Mouse (Mus musculus) heart, embryonic 11.5 days (tissue): ENCODE results near the gene Mef2d. TPM values are rescaled to one million over a fixed set of nuclear protein-coding genes. Genes with fewer than 3 reads are reported as not detected.

Experiments
- ATAC-seq: fragments of 200-750 bp; cut with Nextera tagmentation; replicated peaks from 2 replicates; pipeline ENCODE4 v1.8.0; 2017; ENCODE audit warnings: moderate library complexity; ENCODE audit not compliant: insufficient number of reproducible peaks, low FRiP score, low TSS enrichment
- H3K27ac ChIP-seq: fragments of 300-500 bp; sonication (generic); 2 replicates; pipeline ENCODE4 v1.5.1; 2014; ENCODE audit warnings: mild to moderate bottlenecking, low read depth, low read length
- H3K27me3 ChIP-seq: fragments of 300-500 bp; sonication (generic); 2 replicates; pipeline ENCODE4 v1.6.1; 2014; ENCODE audit warnings: mild to moderate bottlenecking, low read length, mixed read lengths; ENCODE audit not compliant: control insufficient read depth, insufficient read depth
- H3K36me3 ChIP-seq: fragments of 300-500 bp; sonication (generic); 2 replicates; pipeline ENCODE4 v1.6.1; 2014; ENCODE audit warnings: mild to moderate bottlenecking, low read length, moderate library complexity, mixed read lengths; ENCODE audit not compliant: control insufficient read depth, insufficient read depth
- H3K4me1 ChIP-seq: fragments of 300-500 bp; sonication (generic); 2 replicates; pipeline ENCODE4 v1.6.1; 2014; ENCODE audit warnings: low read length; ENCODE audit not compliant: control insufficient read depth, insufficient read depth
- H3K4me2 ChIP-seq: fragments of 300-500 bp; sonication (generic); 2 replicates; pipeline ENCODE4 v1.6.1; 2014; ENCODE audit warnings: mild to moderate bottlenecking, moderate library complexity
- H3K4me3 ChIP-seq: fragments of 300-500 bp; sonication (generic); 2 replicates; pipeline ENCODE4 v1.5.1; 2014; ENCODE audit warnings: low read depth, low read length
- H3K9ac ChIP-seq: fragments of 300-500 bp; sonication (generic); 2 replicates; pipeline ENCODE4 v1.6.1; 2014; ENCODE audit warnings: mild to moderate bottlenecking, low read depth, low read length, moderate library complexity
- H3K9me3 ChIP-seq: fragments of 300-500 bp; sonication (generic); replicated peaks from 2 replicates; pipeline ENCODE4 v1.6.1; 2016; ENCODE audit warnings: low read length; ENCODE audit not compliant: control insufficient read depth
- WGBS: fragments of 180-500 bp; shearing (Covaris S2); extraction: QIAGEN DNeasy Blood & Tissue Kit; methylation state at CpG from one replicate; pipeline ENCODE4 v1.1.7; 2014; ENCODE audit not compliant: insufficient replicate concordance; 5-methylcytosine and 5-hydroxymethylcytosine counted together
- polyA plus RNA-seq: library from polyadenylated mRNA; unstranded; fragments of >200 nt; fragmentation: Nextera tagmentation; extraction: Ambion mirVana; gene quantifications from 2 replicates; pipeline ENCODE4 v1.2.1, GENCODE M21; 2014

The Mef2d gene
- polyA plus RNA-seq, 1 experiment from 2014 or later, result 39.8 TPM

- H3K4me2 ChIP-seq, result no peak overlapping the region
- H3K27me3 ChIP-seq, result peaks cover 96% of the 10 kb centered on the region
- no peak for ATAC-seq
- no peaks in the 10 kb centered on the region for H3K9me3 ChIP-seq
- no peak overlapping the region for H3K9ac ChIP-seq
- no peaks in the 10 kb centered on the region for H3K36me3 ChIP-seq
- 1% methylated on average over 6 of the region's 6 CpGs for WGBS
- no peak overlapping the region for H3K4me3 ChIP-seq
- no peaks in the 10 kb centered on the region; the same call in 1 of the 2 replicates for H3K4me1 ChIP-seq
- H3K27ac ChIP-seq, result no peak overlapping the region
Observed at GRCm38 (mm10) chr3:88209306-88209705, 67.1 kb downstream of the Mef2d start.

GRCm38 (mm10) chr3:88210121-88210520 is 67.9 kb downstream of the Mef2d start:
- no peak for ATAC-seq
- H3K9ac ChIP-seq, result no peak overlapping the region
- WGBS, result 28% methylated on average over 2 of the region's 2 CpGs

GRCm38 (mm10) chr3:88210918-88211317 is 68.7 kb downstream of the Mef2d start:
- Histone ChIP-seq H3K27ac (no peak overlapping the region), H3K27me3 (peaks cover 97% of the 10 kb centered on the region), H3K36me3 (no peaks in the 10 kb centered on the region), H3K9ac (no peak overlapping the region), H3K4me3 (no peak overlapping the region), H3K9me3 (no peaks in the 10 kb centered on the region), H3K4me1 (peaks cover 3% of the 10 kb centered on the region; the same call in 1 of the 2 replicates), H3K4me2 (no peak overlapping the region)
- WGBS, result 14% methylated on average over 2 of the region's 2 CpGs
- ATAC-seq, result no peak

More at GRCm38 (mm10) chr3:88210121-88210520, 67.9 kb downstream of the Mef2d start:
- Histone ChIP-seq H3K27ac (no peak overlapping the region), H3K4me3 (no peak overlapping the region), H3K4me2 (no peak overlapping the region), H3K36me3 (no peaks in the 10 kb centered on the region), H3K9me3 (no peaks in the 10 kb centered on the region), H3K4me1 (peaks cover 2% of the 10 kb centered on the region; the same call in 1 of the 2 replicates), H3K27me3 (peaks cover 97% of the 10 kb centered on the region)

DNA sequence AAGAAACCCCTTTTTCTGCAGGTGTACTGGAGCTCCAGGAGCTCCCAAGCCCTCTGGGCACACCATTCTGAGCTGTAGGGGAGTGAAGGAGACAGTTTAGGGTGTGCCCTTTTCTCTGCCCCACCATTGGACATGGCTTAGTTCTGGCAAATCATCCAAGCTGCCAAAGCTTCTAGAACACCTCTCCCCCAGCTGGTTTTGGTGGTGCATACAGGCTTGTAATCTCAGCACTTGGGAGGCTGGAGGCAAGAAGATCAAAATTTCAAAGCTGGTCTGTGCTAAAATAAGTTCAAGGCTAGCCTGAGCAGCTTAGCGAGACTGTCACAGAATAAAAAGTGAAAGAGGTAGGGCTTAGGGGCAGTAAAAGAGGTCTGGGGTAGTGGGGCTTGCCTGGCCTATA is 70.2 kb downstream of the Mef2d start:
- peaks cover 3% of the 10 kb centered on the region; the same call in 1 of the 2 replicates for H3K4me1 ChIP-seq
- no peak overlapping the region for H3K27ac ChIP-seq
- H3K9ac ChIP-seq, result no peak overlapping the region
- H3K9me3 ChIP-seq, result no peaks in the 10 kb centered on the region
- H3K36me3 ChIP-seq, result no peaks in the 10 kb centered on the region
- ATAC-seq, result no peak
- WGBS, result 17% methylated on average over 1 of the region's 1 CpGs
- no peak overlapping the region for H3K4me2 ChIP-seq
- H3K4me3 ChIP-seq, result no peak overlapping the region
- peaks cover 97% of the 10 kb centered on the region for H3K27me3 ChIP-seq

GRCm38 (mm10) chr3:88213019-88213418 is 70.8 kb downstream of the Mef2d start:
- Histone ChIP-seq H3K27me3 (peaks cover 95% of the 10 kb centered on the region), H3K9ac (no peak overlapping the region), H3K4me1 (peaks cover 3% of the 10 kb centered on the region; the same call in 1 of the 2 replicates), H3K4me2 (no peak overlapping the region), H3K27ac (no peak overlapping the region), H3K9me3 (no peaks in the 10 kb centered on the region), H3K4me3 (no peak overlapping the region), H3K36me3 (no peaks in the 10 kb centered on the region)
- WGBS, result 7% methylated on average over 2 of the region's 2 CpGs
- no peak for ATAC-seq

GRCm38 (mm10) chr3:88214197-88214938 is 72.2 kb downstream of the Mef2d start:
- peak overlapping the region; percentile 53 for H3K4me2 ChIP-seq
- no peak overlapping the region for H3K27ac ChIP-seq
- H3K9ac ChIP-seq, result no peak overlapping the region
- peaks cover 94% of the 10 kb centered on the region for H3K27me3 ChIP-seq
- no peaks in the 10 kb centered on the region for H3K36me3 ChIP-seq
- peaks cover 3% of the 10 kb centered on the region; the same call in 1 of the 2 replicates for H3K4me1 ChIP-seq
- no peaks in the 10 kb centered on the region for H3K9me3 ChIP-seq
- WGBS, result 2% methylated on average over 42 of the region's 42 CpGs
- no peak for ATAC-seq
- H3K4me3 ChIP-seq, result peak overlapping the region; percentile 13; the same call in 1 of the 2 replicates

- 2% methylated on average over 48 of the region's 48 CpGs for WGBS
- H3K36me3 ChIP-seq, result no peaks in the 10 kb centered on the region
- H3K9me3 ChIP-seq, result no peaks in the 10 kb centered on the region
- no peak overlapping the region for H3K27ac ChIP-seq
- ATAC-seq, result no peak
- no peak overlapping the region for H3K9ac ChIP-seq
- peak overlapping the region; percentile 53 for H3K4me2 ChIP-seq
- H3K4me3 ChIP-seq, result peak overlapping the region; percentile 35
- H3K4me1 ChIP-seq, result peaks cover 3% of the 10 kb centered on the region; the same call in 1 of the 2 replicates
- H3K27me3 ChIP-seq, result peaks cover 94% of the 10 kb centered on the region
Observed at GRCm38 (mm10) chr3:88214971-88215552, 72.9 kb downstream of the Mef2d start.

DNA sequence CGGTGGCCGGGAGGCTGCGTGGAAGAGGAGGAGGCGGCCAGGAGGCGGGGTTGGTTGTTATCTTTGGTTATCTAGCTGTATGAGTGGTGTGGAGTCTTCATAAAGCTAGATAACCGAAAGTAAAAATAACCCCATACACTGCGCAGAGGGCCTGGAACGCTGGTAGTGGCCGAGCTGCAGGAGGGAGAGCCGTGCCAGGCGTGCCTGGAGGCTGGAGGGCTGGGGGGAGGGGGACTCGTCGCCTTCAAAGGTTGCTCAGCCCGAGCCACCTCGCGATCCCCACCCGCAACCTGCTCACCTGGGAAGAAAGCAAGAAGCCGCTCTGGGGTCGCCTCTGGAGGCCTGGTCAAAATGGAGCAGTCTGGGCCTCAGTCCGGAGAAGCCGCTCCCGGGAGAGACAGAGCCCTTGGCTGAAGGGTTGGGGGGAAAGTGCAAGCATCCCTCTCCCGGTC is 73.4 kb downstream of the Mef2d start:
- no peaks in the 10 kb centered on the region for H3K9me3 ChIP-seq
- peaks cover 94% of the 10 kb centered on the region for H3K27me3 ChIP-seq
- no peaks in the 10 kb centered on the region for H3K36me3 ChIP-seq
- H3K27ac ChIP-seq, result no peak overlapping the region
- peak overlapping the region; percentile 35 for H3K4me3 ChIP-seq
- no peak overlapping the region for H3K9ac ChIP-seq
- peaks cover 3% of the 10 kb centered on the region; the same call in 1 of the 2 replicates for H3K4me1 ChIP-seq
- 2% methylated on average over 23 of the region's 23 CpGs for WGBS
- peak overlapping the region; percentile 53 for H3K4me2 ChIP-seq
- ATAC-seq, result no peak
